Mouse (Mus musculus): ENCODE measurements around the gene Col9a3. TPM values are rescaled to one million over a fixed set of nuclear protein-coding genes. Genes with fewer than 3 reads are reported as not detected.

The Col9a3 gene
- polyA plus RNA-seq, 1 experiment from 2014 or later, result 196 TPM

- WGBS, result 87% methylated on average over 4 of the region's 4 CpGs
- no peak for ATAC-seq (ENCODE audit: insufficient number of reproducible peaks, insufficient read depth, low FRiP score, low TSS enrichment, low read depth)
- no peak overlapping the region for H3K27ac ChIP-seq
- peaks cover 14% of the 10 kb centered on the region for H3K27me3 ChIP-seq
- H3K4me1 ChIP-seq (replicated peaks), result peaks cover 10% of the 10 kb centered on the region; the same call in 1 of the 2 replicates
- H3K4me2 ChIP-seq, result no peak overlapping the region
- H3K36me3 ChIP-seq, result peaks cover 56% of the 10 kb centered on the region
- H3K9me3 ChIP-seq, result no peaks in the 10 kb centered on the region
- H3K9ac ChIP-seq (replicated peaks), result no peak overlapping the region
- no peak overlapping the region for H3K4me3 ChIP-seq (replicated peaks)
These were observed 64.4 kb downstream of the Col9a3 start for GRCm38 (mm10) chr2:180662008-180662407.

Other genes with a start within 250 kb of the Col9a3 start
- gene Slco4a1, start 141.5 kb upstream of the Col9a3 start, polyA plus RNA-seq (2016; fragmentation: Nextera tagmentation; extraction: Ambion mirVana), result 0.43 and 0.90 TPM in 2 replicates
- 0.08 TPM in 1 of 2 replicates, not detected in the other for gene Ntsr1, start 97.8 kb upstream of the Col9a3 start, polyA plus RNA-seq (2016; fragmentation: Nextera tagmentation; extraction: Ambion mirVana)
- 39.8 and 44.3 TPM in 2 replicates for gene Mrgbp, start 16.5 kb upstream of the Col9a3 start, polyA plus RNA-seq (2016; fragmentation: Nextera tagmentation; extraction: Ambion mirVana)
- 93.0 and 96.7 TPM in 2 replicates for gene Ogfr, start 8.5 kb upstream of the Col9a3 start, polyA plus RNA-seq (2016; fragmentation: Nextera tagmentation; extraction: Ambion mirVana)
- 0.30 and 0.47 TPM in 2 replicates for gene Tcfl5, start 44.9 kb downstream of the Col9a3 start, polyA plus RNA-seq (2016; fragmentation: Nextera tagmentation; extraction: Ambion mirVana)
- gene Dido1, start 112.2 kb downstream of the Col9a3 start, polyA plus RNA-seq (2016; fragmentation: Nextera tagmentation; extraction: Ambion mirVana), result 36.1 and 38.2 TPM in 2 replicates
- gene Gid8, start 112.3 kb downstream of the Col9a3 start, polyA plus RNA-seq (2016; fragmentation: Nextera tagmentation; extraction: Ambion mirVana), result 60.7 and 60.9 TPM in 2 replicates
- 0.45 and 0.52 TPM in 2 replicates for gene Slc17a9, start 127.5 kb downstream of the Col9a3 start, polyA plus RNA-seq (2016; fragmentation: Nextera tagmentation; extraction: Ambion mirVana)
- not detected in 2 replicates for gene Bhlhe23, start 179.1 kb downstream of the Col9a3 start, polyA plus RNA-seq (2016; fragmentation: Nextera tagmentation; extraction: Ambion mirVana)

Data from limb, embryonic 12.5 days (tissue).